Mouse (Mus musculus): Measurements from ENCODE around the gene Serpina6. TPM values are rescaled to one million over a fixed set of nuclear protein-coding genes. Genes with fewer than 3 reads are reported as not detected.

Serpina6 gene
- polyA plus RNA-seq, 1 experiment from 2014 or later: 1,483 TPM

- Histone ChIP-seq H3K36me3 (replicated peaks) (peaks cover 7% of the 10 kb centered on the region; the same call in 1 of the 2 replicates), H3K9me3 (replicated peaks) (no peaks in the 10 kb centered on the region), H3K27me3 (no peaks in the 10 kb centered on the region), H3K4me1 (replicated peaks) (peaks cover 5% of the 10 kb centered on the region), H3K9ac (no peak overlapping the region), H3K4me2 (peak overlapping the region; percentile 48), H3K27ac (replicated peaks) (peak overlapping the region; percentile 67), H3K4me3 (replicated peaks) (peak overlapping the region; percentile 38)
- WGBS (ENCODE audit: insufficient replicate concordance): 55% methylated on average over 7 of the region's 7 CpGs
- peak; percentile 60 for ATAC-seq (ENCODE audit: insufficient read depth)
Measured at GRCm38 (mm10) chr12:103655123-103656044, 1.6 kb downstream of the Serpina6 start.

DNA sequence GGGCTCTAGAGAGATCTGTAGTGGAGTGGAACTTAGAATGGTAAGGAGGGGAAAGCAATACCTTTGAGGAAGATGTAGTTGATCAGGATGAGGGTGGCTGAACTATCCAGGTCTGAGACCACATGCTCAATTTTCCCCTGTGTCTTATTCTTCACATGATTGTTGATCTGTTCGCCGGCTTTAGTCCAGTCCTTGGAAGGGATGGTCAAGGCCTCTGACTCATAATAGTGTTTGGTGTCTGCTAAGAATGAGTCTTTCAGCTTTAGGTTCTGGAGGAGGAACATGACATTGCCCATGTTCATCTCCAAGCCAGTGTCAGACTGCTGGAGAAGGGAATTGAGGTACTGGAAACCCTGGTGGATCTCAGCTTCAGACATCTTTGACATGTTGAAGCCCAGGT, 3.2 kb downstream of the Serpina6 start:
- Histone ChIP-seq H3K27ac (replicated peaks) (no peak overlapping the region), H3K4me3 (replicated peaks) (no peak overlapping the region), H3K36me3 (replicated peaks) (peaks cover 10% of the 10 kb centered on the region; the same call in 1 of the 2 replicates), H3K4me1 (replicated peaks) (peaks cover 5% of the 10 kb centered on the region), H3K9ac (no peak overlapping the region), H3K9me3 (replicated peaks) (no peaks in the 10 kb centered on the region), H3K27me3 (no peaks in the 10 kb centered on the region), H3K4me2 (peak overlapping the region; percentile 48)
- 69% methylated on average over 2 of the region's 2 CpGs for WGBS (ENCODE audit: insufficient replicate concordance)
- ATAC-seq (ENCODE audit: insufficient read depth): no peak

DNA sequence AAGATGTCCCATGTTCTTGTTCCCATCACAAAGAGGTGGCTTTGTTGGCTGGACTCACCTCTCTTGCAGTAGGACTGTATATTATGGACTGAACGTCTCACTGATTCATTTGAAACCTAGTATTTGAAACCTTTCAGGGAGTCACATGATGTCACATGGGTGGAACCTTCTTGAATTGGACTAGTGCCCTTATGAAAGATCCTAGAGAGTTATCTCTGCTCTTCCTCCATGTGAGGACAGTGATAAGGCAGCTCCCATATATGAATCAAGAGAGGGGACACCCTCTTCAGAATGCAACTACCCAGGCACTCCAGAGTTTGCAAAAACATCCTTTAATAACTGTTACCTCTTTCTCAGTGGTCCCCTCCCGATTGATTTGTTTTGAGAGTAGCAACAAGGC, 10.7 kb downstream of the Serpina6 start:
- Histone ChIP-seq H3K9me3 (replicated peaks) (no peaks in the 10 kb centered on the region), H3K27me3 (no peaks in the 10 kb centered on the region), H3K36me3 (replicated peaks) (peaks cover 10% of the 10 kb centered on the region; the same call in 1 of the 2 replicates), H3K4me3 (replicated peaks) (no peak overlapping the region), H3K4me2 (no peak overlapping the region), H3K27ac (replicated peaks) (no peak overlapping the region), H3K9ac (no peak overlapping the region), H3K4me1 (replicated peaks) (no peaks in the 10 kb centered on the region)
- 44% methylated on average over 2 of the region's 2 CpGs for WGBS (ENCODE audit: insufficient replicate concordance)
- ATAC-seq (ENCODE audit: insufficient read depth): no peak

- Histone ChIP-seq H3K4me2 (no peak overlapping the region), H3K4me3 (replicated peaks) (no peak overlapping the region), H3K9ac (no peak overlapping the region), H3K4me1 (replicated peaks) (no peaks in the 10 kb centered on the region), H3K27ac (replicated peaks) (no peak overlapping the region), H3K36me3 (replicated peaks) (0 out of 2 replicates have a peak, but pooled peaks cover 6% of the 10 kb centered on the region), H3K27me3 (no peaks in the 10 kb centered on the region), H3K9me3 (replicated peaks) (no peaks in the 10 kb centered on the region)
- no peak for ATAC-seq (ENCODE audit: insufficient read depth)
- 16% methylated on average over 5 of the region's 5 CpGs for WGBS (ENCODE audit: insufficient replicate concordance)
Measured at GRCm38 (mm10) chr12:103644601-103645000, 12.4 kb downstream of the Serpina6 start.

- 58% methylated on average over 3 of the region's 3 CpGs for WGBS (ENCODE audit: insufficient replicate concordance)
- no peak overlapping the region for H3K4me3 ChIP-seq (replicated peaks)
- H3K27ac ChIP-seq (replicated peaks): no peak overlapping the region
- H3K4me2 ChIP-seq: no peak overlapping the region
- H3K9me3 ChIP-seq (replicated peaks): no peaks in the 10 kb centered on the region
- H3K27me3 ChIP-seq: no peaks in the 10 kb centered on the region
- H3K36me3 ChIP-seq (replicated peaks): 0 out of 2 replicates have a peak, but pooled peaks cover 3% of the 10 kb centered on the region
- no peak for ATAC-seq (ENCODE audit: insufficient read depth)
- no peaks in the 10 kb centered on the region for H3K4me1 ChIP-seq (replicated peaks)
- no peak overlapping the region for H3K9ac ChIP-seq
Measured at GRCm38 (mm10) chr12:103643818-103644217, 13.2 kb downstream of the Serpina6 start.

DNA sequence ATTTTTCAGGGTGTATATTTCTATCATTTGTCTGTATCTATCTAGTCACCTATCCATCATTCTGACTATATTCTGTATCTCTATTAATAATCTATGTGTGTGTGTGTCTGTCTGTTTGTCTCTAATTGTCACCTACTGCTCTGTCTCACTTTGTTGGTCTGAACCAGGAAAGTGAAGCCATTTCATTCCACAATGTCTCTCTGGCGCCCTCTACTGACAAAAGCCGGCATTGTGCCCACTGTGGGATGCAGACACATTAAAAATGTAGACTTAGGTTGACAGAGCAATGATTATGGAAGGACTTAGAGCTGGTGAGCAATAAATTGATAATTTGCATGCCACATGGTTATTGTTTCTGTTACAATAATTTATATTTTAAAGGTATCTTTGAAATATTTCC, 13.7 kb downstream of the Serpina6 start:
- Histone ChIP-seq H3K27me3 (no peaks in the 10 kb centered on the region), H3K36me3 (replicated peaks) (0 out of 2 replicates have a peak, but pooled peaks cover 3% of the 10 kb centered on the region), H3K9ac (no peak overlapping the region), H3K9me3 (replicated peaks) (no peaks in the 10 kb centered on the region), H3K4me2 (no peak overlapping the region), H3K4me1 (replicated peaks) (no peaks in the 10 kb centered on the region), H3K27ac (replicated peaks) (no peak overlapping the region), H3K4me3 (replicated peaks) (no peak overlapping the region)
- WGBS (ENCODE audit: insufficient replicate concordance): 0% methylated on average over 2 of the region's 2 CpGs
- no peak for ATAC-seq (ENCODE audit: insufficient read depth)

- H3K27me3 ChIP-seq: no peaks in the 10 kb centered on the region
- H3K9me3 ChIP-seq (replicated peaks): no peaks in the 10 kb centered on the region
- no peak overlapping the region for H3K4me3 ChIP-seq (replicated peaks)
- peak; percentile 79 for ATAC-seq (ENCODE audit: insufficient read depth)
- no peaks in the 10 kb centered on the region for H3K36me3 ChIP-seq (replicated peaks)
- no peak overlapping the region for H3K9ac ChIP-seq
- H3K4me2 ChIP-seq: no peak overlapping the region
- no peaks in the 10 kb centered on the region for H3K4me1 ChIP-seq (replicated peaks)
- WGBS (ENCODE audit: insufficient replicate concordance): 57% methylated on average over 2 of the region's 2 CpGs
- no peak overlapping the region for H3K27ac ChIP-seq (replicated peaks)
Measured at GRCm38 (mm10) chr12:103635846-103636245, 21.2 kb downstream of the Serpina6 start.

GRCm38 (mm10) chr12:103634430-103634829, 22.6 kb downstream of the Serpina6 start:
- H3K9ac ChIP-seq: no peak overlapping the region
- no peak overlapping the region for H3K4me2 ChIP-seq
- no peaks in the 10 kb centered on the region for H3K36me3 ChIP-seq (replicated peaks)
- H3K4me3 ChIP-seq (replicated peaks): no peak overlapping the region
- no peaks in the 10 kb centered on the region for H3K4me1 ChIP-seq (replicated peaks)
- H3K9me3 ChIP-seq (replicated peaks): no peaks in the 10 kb centered on the region
- no peak for ATAC-seq (ENCODE audit: insufficient read depth)
- WGBS (ENCODE audit: insufficient replicate concordance): 47% methylated on average over 2 of the region's 2 CpGs
- H3K27me3 ChIP-seq: no peaks in the 10 kb centered on the region
- H3K27ac ChIP-seq (replicated peaks): no peak overlapping the region

GRCm38 (mm10) chr12:103631203-103631612, 25.8 kb downstream of the Serpina6 start, which contains the start of gene Serpina10:
Gene Serpina10 (minus strand): TSS chr12:103631444.
- peak within 1 kb of the TSS; percentile 53 for H3K4me2 ChIP-seq
- H3K4me3 ChIP-seq (replicated peaks): peak within 1 kb of the TSS; percentile 47
- no peaks in the 10 kb centered on the region for H3K27me3 ChIP-seq
- H3K9ac ChIP-seq: peak within 1 kb of the TSS; percentile 22; the same call in 1 of the 2 replicates
- no peaks in the 10 kb centered on the region for H3K9me3 ChIP-seq (replicated peaks)
- 0 out of 2 replicates have a peak, but pooled peaks cover 5% of the 10 kb centered on the region for H3K36me3 ChIP-seq (replicated peaks)
- ATAC-seq (ENCODE audit: insufficient read depth): peak; percentile 65
- no peaks in the 10 kb centered on the region for H3K4me1 ChIP-seq (replicated peaks)
- H3K27ac ChIP-seq (replicated peaks): peak within 1 kb of the TSS; percentile 53
- 54% methylated on average over 3 of the region's 3 CpGs for WGBS (ENCODE audit: insufficient replicate concordance)

- no peaks in the 10 kb centered on the region for H3K36me3 ChIP-seq (replicated peaks)
- no peaks in the 10 kb centered on the region for H3K27me3 ChIP-seq
- H3K4me3 ChIP-seq (replicated peaks): no peak overlapping the region
- no peak overlapping the region for H3K9ac ChIP-seq
- H3K27ac ChIP-seq (replicated peaks): no peak overlapping the region
- H3K4me1 ChIP-seq (replicated peaks): no peaks in the 10 kb centered on the region
- 44% methylated on average over 10 of the region's 10 CpGs for WGBS (ENCODE audit: insufficient replicate concordance)
- ATAC-seq (ENCODE audit: insufficient read depth): no peak
- no peak overlapping the region for H3K4me2 ChIP-seq
- no peaks in the 10 kb centered on the region for H3K9me3 ChIP-seq (replicated peaks)
Measured at GRCm38 (mm10) chr12:103616860-103617261, 40.2 kb downstream of the Serpina6 start.

DNA sequence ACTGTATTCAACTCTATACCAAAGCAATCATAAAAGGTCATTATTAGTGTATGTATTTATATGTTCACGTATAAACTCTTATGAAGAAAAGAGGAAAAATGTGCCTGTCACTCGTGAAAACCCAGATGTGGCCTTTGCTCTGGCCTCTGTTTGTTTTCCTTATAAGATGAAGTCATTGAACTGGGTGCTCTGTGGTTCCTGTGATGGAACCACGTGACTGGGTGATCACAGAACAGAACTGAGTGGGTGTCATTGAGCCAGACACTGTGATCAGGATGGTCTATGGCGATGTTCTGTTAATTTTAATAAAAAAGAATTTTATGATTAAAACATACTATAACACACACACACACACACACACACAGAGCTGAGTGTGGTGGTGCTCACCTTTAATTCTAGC, 41.3 kb downstream of the Serpina6 start:
- Histone ChIP-seq H3K27me3 (no peaks in the 10 kb centered on the region), H3K36me3 (replicated peaks) (0 out of 2 replicates have a peak, but pooled peaks cover 2% of the 10 kb centered on the region), H3K27ac (replicated peaks) (no peak overlapping the region), H3K9me3 (replicated peaks) (no peaks in the 10 kb centered on the region), H3K4me2 (no peak overlapping the region), H3K9ac (no peak overlapping the region), H3K4me1 (replicated peaks) (no peaks in the 10 kb centered on the region), H3K4me3 (replicated peaks) (no peak overlapping the region)
- ATAC-seq (ENCODE audit: insufficient read depth): no peak
- 45% methylated on average over 4 of the region's 4 CpGs for WGBS (ENCODE audit: insufficient replicate concordance)
